Mouse (Mus musculus): ENCODE data around the gene Otx2.

GRCm38 (mm10) chr14:48631486-48631885 is 42.1 kb downstream of the Otx2 start:
- TF ChIP-seq TAL1 (IDR thresholded peaks at IDR 0.05; ENCODE audit: low read length) (no peak), GATA1 (IDR thresholded peaks at IDR 0.05; ENCODE audit: low read length) (no peak)

Measured in erythroblast, embryonic 14.5 days (primary cell).